Mouse (Mus musculus) cerebellum, postnatal 25 days (tissue): ENCODE data around the gene Trp53bp2.
A peak's percentile ranks its signal among the peaks of the same experiment; 100 is the strongest.

Source experiments
- DNase-seq, 2 experiments: peaks; one replicate each; pipeline ENCODE4 v3.0.0; 2021; ENCODE audit warnings: mixed read lengths in 2 of 2

Trp53bp2 gene

GRCm38 (mm10) chr1:182408684-182409327 is at the start of gene Trp53bp2:
Trp53bp2 (plus strand) TSS chr1:182409172.
- DNase-seq, result peak; percentile 100

GRCm38 (mm10) chr1:182362703-182363102 is 46.3 kb upstream of the Trp53bp2 start:
- DNase-seq, result no peak

GRCm38 (mm10) chr1:182363683-182364404 is 45.1 kb upstream of the Trp53bp2 start:
- no peak for DNase-seq

GRCm38 (mm10) chr1:182368309-182368708 is 40.7 kb upstream of the Trp53bp2 start:
- no peak for DNase-seq

- DNase-seq, result no peak
These were observed 40.2 kb upstream of the Trp53bp2 start for GRCm38 (mm10) chr1:182368782-182369181.

- DNase-seq, result no peak
These were observed 39.5 kb upstream of the Trp53bp2 start for GRCm38 (mm10) chr1:182369435-182369834.

- no peak for DNase-seq
These were observed 37.1 kb upstream of the Trp53bp2 start for GRCm38 (mm10) chr1:182371891-182372290.

GRCm38 (mm10) chr1:182376221-182376620 is 32.8 kb upstream of the Trp53bp2 start:
- DNase-seq, result peak; percentile 69 to 71

- peak; percentile 27 to 33 for DNase-seq
These were observed 32.1 kb upstream of the Trp53bp2 start for GRCm38 (mm10) chr1:182376826-182377225.

- DNase-seq, result no peak
These were observed 31.5 kb upstream of the Trp53bp2 start for GRCm38 (mm10) chr1:182377519-182377918.

GRCm38 (mm10) chr1:182378205-182378835 is 30.7 kb upstream of the Trp53bp2 start:
- no peak for DNase-seq

- DNase-seq, result no peak
These were observed 30.1 kb upstream of the Trp53bp2 start for GRCm38 (mm10) chr1:182378876-182379275.

- DNase-seq, result no peak
These were observed 28.3 kb upstream of the Trp53bp2 start for GRCm38 (mm10) chr1:182380683-182381082.

GRCm38 (mm10) chr1:182381327-182381726 is 27.6 kb upstream of the Trp53bp2 start:
- DNase-seq, result no peak

- no peak for DNase-seq
These were observed 25.9 kb upstream of the Trp53bp2 start for GRCm38 (mm10) chr1:182383096-182383495.

GRCm38 (mm10) chr1:182386449-182386848 is 22.5 kb upstream of the Trp53bp2 start:
- DNase-seq, result no peak

- DNase-seq, result no peak
These were observed 20.2 kb upstream of the Trp53bp2 start for GRCm38 (mm10) chr1:182388729-182389128.

- DNase-seq, result peak in 1 of 2 experiments; percentile 22
These were observed 10.8 kb upstream of the Trp53bp2 start for GRCm38 (mm10) chr1:182398171-182398570.

GRCm38 (mm10) chr1:182398780-182399179 is 10.2 kb upstream of the Trp53bp2 start:
- DNase-seq, result no peak

- DNase-seq, result no peak
These were observed 9.8 kb upstream of the Trp53bp2 start for GRCm38 (mm10) chr1:182399205-182399604.

GRCm38 (mm10) chr1:182399908-182400307 is 9.1 kb upstream of the Trp53bp2 start:
- DNase-seq, result no peak

GRCm38 (mm10) chr1:182403076-182403475 is 5.9 kb upstream of the Trp53bp2 start:
- no peak for DNase-seq

- DNase-seq, result no peak
These were observed 2.4 kb upstream of the Trp53bp2 start for GRCm38 (mm10) chr1:182406621-182407020.

- peak in 1 of 2 experiments; percentile 66 for DNase-seq
These were observed 729 bp upstream of the Trp53bp2 start for GRCm38 (mm10) chr1:182408243-182408642.
